ENCODE assay signal across 8 mouse cellular contexts in the genomic region with DNA sequence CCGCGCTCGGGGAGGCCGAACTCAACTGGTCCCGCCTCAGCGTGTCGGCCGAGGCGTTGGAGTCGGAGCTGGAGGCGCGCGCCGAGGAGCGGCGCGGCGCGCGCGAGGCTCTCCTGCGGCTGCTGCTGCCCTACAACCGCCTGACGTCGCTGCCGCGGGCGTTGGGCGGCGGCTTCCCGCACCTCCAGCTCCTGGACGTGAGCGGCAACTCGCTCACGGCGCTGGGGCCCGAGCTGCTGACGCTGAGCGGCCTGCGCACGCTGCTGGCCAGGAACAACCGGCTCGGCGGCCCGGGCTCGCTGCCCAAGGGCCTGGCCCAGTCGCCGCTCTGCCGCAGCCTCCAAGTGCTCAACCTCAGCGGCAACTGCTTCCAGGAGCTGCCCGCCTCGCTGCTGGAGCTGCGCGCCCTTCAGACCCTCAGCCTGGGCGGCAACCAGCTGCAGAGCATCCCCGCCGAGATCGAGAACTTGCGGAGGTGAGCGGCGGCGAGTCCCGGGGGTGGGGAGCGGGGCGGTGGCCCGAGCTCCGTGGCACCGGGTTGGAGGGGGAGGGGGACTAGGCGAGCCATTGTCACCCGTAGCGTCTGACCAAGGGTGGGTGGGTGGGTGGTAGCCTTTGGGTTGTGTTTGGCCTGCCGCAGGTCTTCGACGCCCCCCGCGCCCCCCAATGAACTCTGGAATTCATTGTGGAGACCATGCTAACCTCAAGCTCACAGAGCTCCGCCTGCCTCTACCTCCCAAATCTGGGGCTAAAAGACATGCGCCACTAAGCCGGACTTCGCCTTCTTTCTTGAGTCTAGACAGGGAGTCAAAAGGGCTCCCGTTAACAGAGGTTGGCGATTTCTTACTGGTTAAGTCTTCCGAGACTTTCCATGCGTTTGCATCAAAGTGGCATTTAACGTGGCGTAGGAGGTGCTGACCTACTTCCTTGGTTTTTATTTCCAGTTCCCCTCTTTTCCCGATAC. TPM values are rescaled to one million over a fixed set of nuclear protein-coding genes. Genes with fewer than 3 reads are reported as not detected.
DNase-seq lines count a peak whose midpoint lies in the region; ATAC-seq and TF ChIP-seq lines count a peak whose summit lies in the region.

No protein-coding gene starts in this region.

- DNase-seq in left cerebral cortex, adult 18-20 months (ENCODE audit: low spot score in 2 of 2), result peak; percentile 25
- DNase-seq in left cerebral cortex, adult 11 months (ENCODE audit: low spot score), result no peak
- DNase-seq in cerebellum, adult 9-10 months, result peak; percentile 56
- DNase-seq in gastrocnemius, adult 18-20 months (ENCODE audit: low spot score), result peak; percentile 53
- peak; percentile 54 for DNase-seq in liver
- DNase-seq in testis, postnatal 14 days (ENCODE audit: low spot score), result peak; percentile 81

- H3K4me2 ChIP-seq in intestine, postnatal 0 days (replicated peaks; ENCODE audit: low read depth), result peak overlapping the region; percentile 82
- H3K4me2 ChIP-seq in midbrain, embryonic 15.5 days, result peak overlapping the region; percentile 74

- H3K27ac ChIP-seq in intestine, postnatal 0 days (ENCODE audit: low read depth, low read length), result peak overlapping the region; percentile 99
- H3K27ac ChIP-seq in midbrain, embryonic 15.5 days, result peak overlapping the region; percentile 100

- H3K36me3 ChIP-seq in intestine, postnatal 0 days (ENCODE audit: control insufficient read depth, insufficient read depth), result no peaks in the 10 kb centered on the region
- no peaks in the 10 kb centered on the region for H3K36me3 ChIP-seq in midbrain, embryonic 15.5 days (replicated peaks)

- WGBS in intestine, postnatal 0 days, result under 1% methylated on average over 73 of the region's 87 CpGs
- WGBS in midbrain, embryonic 15.5 days, result under 1% methylated on average over 83 of the region's 87 CpGs

- peak; percentile 41 for TF ChIP-seq CTCF in intestine, postnatal 0 days (IDR thresholded peaks at IDR 0.05; ENCODE audit: low read depth)

- peaks cover 14% of the 10 kb centered on the region; the same call in 1 of the 2 replicates for H3K4me1 ChIP-seq in intestine, postnatal 0 days (replicated peaks; ENCODE audit: control insufficient read depth, insufficient read depth, low read length)
- H3K4me1 ChIP-seq in midbrain, embryonic 15.5 days, result peaks cover 26% of the 10 kb centered on the region

- H3K9me3 ChIP-seq in intestine, postnatal 0 days (ENCODE audit: control insufficient read depth), result no peaks in the 10 kb centered on the region
- no peaks in the 10 kb centered on the region for H3K9me3 ChIP-seq in midbrain, embryonic 15.5 days

- peak overlapping the region; percentile 90 for H3K9ac ChIP-seq in intestine, postnatal 0 days (ENCODE audit: low read depth, low read length)
- peak overlapping the region; percentile 97 for H3K9ac ChIP-seq in midbrain, embryonic 15.5 days

- no peaks in the 10 kb centered on the region for H3K27me3 ChIP-seq in intestine, postnatal 0 days (replicated peaks; ENCODE audit: control insufficient read depth, insufficient read depth, low read length)
- no peaks in the 10 kb centered on the region for H3K27me3 ChIP-seq in midbrain, embryonic 15.5 days (replicated peaks)

- peak; percentile 80 for ATAC-seq in intestine, postnatal 0 days
- ATAC-seq in midbrain, embryonic 15.5 days (replicated peaks), result peak; percentile 82

- H3K4me3 ChIP-seq in intestine, postnatal 0 days (ENCODE audit: low read depth, low read length), result peak overlapping the region; percentile 83
- H3K4me3 ChIP-seq in midbrain, embryonic 15.5 days, result peak overlapping the region; percentile 96

RNA-seq across cellular contexts. Expression of a gene that starts 0.6 kb away (rescaled TPM):
- 10 to 100 TPM; 93.4 to 97.3 TPM for total RNA-seq in left cerebral cortex, adult 18-20 months (2021)
- total RNA-seq in gastrocnemius, adult 18-20 months (2021), result 10 to 100 TPM; 42.6 to 46.2 TPM
- 27.6 and 30.8 TPM in 2 replicates for polyA plus RNA-seq in intestine, postnatal 0 days (2015; fragmentation: Nextera tagmentation; extraction: Ambion mirVana)
- 41.6 and 41.9 TPM in 2 replicates for polyA plus RNA-seq in midbrain, embryonic 15.5 days (2015; fragmentation: Nextera tagmentation; extraction: Ambion mirVana)

RNA-seq across cellular contexts. Expression of a gene that starts 7.8 kb away (rescaled TPM):
- not detected for total RNA-seq in left cerebral cortex, adult 18-20 months (2021)
- total RNA-seq in gastrocnemius, adult 18-20 months (2021), result not detected
- 6.2 and 6.6 TPM in 2 replicates for polyA plus RNA-seq in intestine, postnatal 0 days (2015; fragmentation: Nextera tagmentation; extraction: Ambion mirVana)
- not detected in 2 replicates for polyA plus RNA-seq in midbrain, embryonic 15.5 days (2015; fragmentation: Nextera tagmentation; extraction: Ambion mirVana)

RNA-seq across cellular contexts. Expression of a gene that starts 47.5 kb away (rescaled TPM):
- total RNA-seq in left cerebral cortex, adult 18-20 months (2021), result under 1 TPM; 0.37 to 0.67 TPM
- not detected for total RNA-seq in gastrocnemius, adult 18-20 months (2021)
- polyA plus RNA-seq in intestine, postnatal 0 days (2015; fragmentation: Nextera tagmentation; extraction: Ambion mirVana), result 0.09 and 0.10 TPM in 2 replicates
- 6.2 and 6.4 TPM in 2 replicates for polyA plus RNA-seq in midbrain, embryonic 15.5 days (2015; fragmentation: Nextera tagmentation; extraction: Ambion mirVana)
